Mouse (Mus musculus) midbrain, embryonic 12.5 days (tissue): ENCODE measurements around the gene Morc4. TPM values are rescaled to one million over a fixed set of nuclear protein-coding genes. Genes with fewer than 3 reads are reported as not detected.

Experiments
- ATAC-seq: fragments of 200-750 bp; cut with Nextera tagmentation; 2 replicates; pipeline ENCODE4 v1.8.0; 2017; ENCODE audit warnings: low read depth, moderate TSS enrichment, moderate library complexity; ENCODE audit not compliant: low FRiP score
- H3K27ac ChIP-seq: fragments of 300-500 bp; sonication (generic); replicated peaks from 2 replicates; pipeline ENCODE4 v1.5.1; 2016; ENCODE audit warnings: mild to moderate bottlenecking
- H3K27me3 ChIP-seq: fragments of 300-500 bp; sonication (generic); 2 replicates; pipeline ENCODE4 v1.6.1; 2016; ENCODE audit warnings: mild to moderate bottlenecking
- H3K36me3 ChIP-seq: fragments of 300-500 bp; sonication (generic); 2 replicates; pipeline ENCODE4 v1.6.1; 2016
- H3K4me1 ChIP-seq: fragments of 300-500 bp; sonication (generic); 2 replicates; pipeline ENCODE4 v1.6.1; 2016
- H3K4me2 ChIP-seq: fragments of 300-500 bp; sonication (generic); replicated peaks from 2 replicates; pipeline ENCODE4 v1.6.1; 2016; ENCODE audit warnings: mild to moderate bottlenecking, moderate library complexity
- H3K4me3 ChIP-seq: fragments of 300-500 bp; sonication (generic); 2 replicates; pipeline ENCODE4 v1.5.1; 2016; ENCODE audit warnings: mild to moderate bottlenecking
- H3K9ac ChIP-seq: fragments of 300-500 bp; sonication (generic); replicated peaks from 2 replicates; pipeline ENCODE4 v1.6.1; 2016; ENCODE audit warnings: mild to moderate bottlenecking, moderate library complexity
- H3K9me3 ChIP-seq: fragments of 300-500 bp; sonication (generic); 2 replicates; pipeline ENCODE4 v1.6.1; 2016; ENCODE audit warnings: mild to moderate bottlenecking
- WGBS: fragments of 180-500 bp; shearing (Covaris S2); methylation state at CpG from one replicate; pipeline ENCODE4 v1.1.7; 2016; 5-methylcytosine and 5-hydroxymethylcytosine counted together
- polyA plus RNA-seq: library from polyadenylated mRNA; unstranded; fragments of >200 nt; fragmentation: Nextera tagmentation; extraction: Ambion mirVana; gene quantifications from 2 replicates; pipeline ENCODE4 v1.2.1, GENCODE M21; 2016

Gene Morc4
- polyA plus RNA-seq, 1 experiment from 2014 or later = 7.6 TPM

DNA sequence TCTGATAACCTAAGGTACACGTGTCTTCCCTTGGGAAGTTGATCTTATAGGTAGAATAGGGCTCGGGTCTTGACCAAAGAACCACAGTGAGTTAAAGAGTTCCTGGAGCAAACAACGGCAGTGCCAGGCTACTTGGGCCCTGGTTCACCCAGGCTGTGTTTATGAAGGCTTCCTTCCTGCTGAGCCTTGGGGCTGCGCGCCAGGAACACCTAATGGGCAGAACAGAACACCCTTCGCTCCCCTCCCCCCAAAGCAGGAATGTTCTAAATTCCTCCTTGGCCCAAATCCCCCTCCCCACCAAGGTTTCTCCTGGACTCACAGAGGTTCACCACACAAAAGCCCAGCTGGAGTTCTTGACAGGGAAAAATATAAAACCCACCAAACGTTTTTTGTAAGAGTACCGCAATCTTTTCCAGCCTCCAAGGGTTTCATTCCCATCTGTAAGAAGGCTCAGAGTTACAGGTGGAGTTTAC lies 71.0 kb downstream of the Morc4 start, which contains the start of gene Cldn2:
TSS of gene Cldn2 (plus strand) at position 423 of the 473 bp plus-strand sequence.
- WGBS = 66% methylated on average over 8 of the region's 8 CpGs
- no peak within 1 kb of the TSS for H3K9ac ChIP-seq
- peaks cover 44% of the 10 kb centered on the region for H3K27me3 ChIP-seq
- H3K4me3 ChIP-seq = no peak within 1 kb of the TSS
- no peak within 1 kb of the TSS for H3K4me2 ChIP-seq
- no peaks in the 10 kb centered on the region for H3K36me3 ChIP-seq
- ATAC-seq = no peak
- H3K4me1 ChIP-seq = no peaks in the 10 kb centered on the region
- no peak within 1 kb of the TSS for H3K27ac ChIP-seq
- H3K9me3 ChIP-seq = no peaks in the 10 kb centered on the region

DNA sequence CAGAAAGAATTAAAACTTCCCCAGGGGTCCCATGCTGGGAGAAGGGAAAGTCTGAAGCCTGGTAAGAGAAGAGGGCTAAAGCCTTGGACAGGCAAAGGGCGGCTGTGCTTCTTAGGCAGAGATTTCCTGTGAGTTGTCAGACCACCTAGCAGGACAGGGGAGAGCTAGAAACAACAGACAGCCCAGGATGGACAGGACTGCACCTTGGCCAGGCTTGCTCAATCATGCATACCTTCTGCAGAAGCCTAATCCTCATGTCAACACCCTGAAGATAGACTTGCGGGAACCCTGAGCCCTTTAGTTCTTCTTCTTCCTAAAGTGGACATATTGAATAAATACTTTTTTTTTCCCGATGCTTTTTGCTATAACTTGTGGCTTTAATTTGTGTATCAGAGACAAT lies 71.5 kb downstream of the Morc4 start:
- Histone ChIP-seq H3K27ac (no peak overlapping the region), H3K27me3 (peaks cover 45% of the 10 kb centered on the region), H3K9ac (no peak overlapping the region), H3K4me1 (no peaks in the 10 kb centered on the region), H3K4me3 (no peak overlapping the region), H3K4me2 (no peak overlapping the region), H3K9me3 (no peaks in the 10 kb centered on the region), H3K36me3 (no peaks in the 10 kb centered on the region)
- ATAC-seq = no peak
- WGBS = 78% methylated on average over 3 of the region's 3 CpGs

DNA sequence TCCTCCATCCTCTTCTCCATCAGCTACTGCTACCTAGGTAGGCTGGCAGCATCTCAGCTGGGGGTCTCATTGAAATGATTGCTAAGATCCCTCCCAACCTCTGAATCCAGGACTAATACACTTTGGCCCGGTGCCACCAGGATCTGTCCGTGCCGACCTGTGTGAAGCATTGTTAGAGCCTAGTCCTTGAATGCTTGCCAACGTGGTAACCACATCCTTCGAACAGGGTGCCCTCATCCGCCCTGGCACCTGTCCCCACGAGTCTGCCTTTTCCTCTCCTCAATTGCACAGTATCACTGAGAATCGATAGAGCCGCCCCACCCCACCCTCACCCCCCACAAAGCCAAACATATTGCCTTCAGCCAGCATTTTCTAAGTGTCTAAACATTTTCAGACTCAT lies 73.6 kb downstream of the Morc4 start:
- Histone ChIP-seq H3K4me3 (no peak overlapping the region), H3K27me3 (peaks cover 38% of the 10 kb centered on the region), H3K27ac (no peak overlapping the region), H3K4me1 (no peaks in the 10 kb centered on the region), H3K4me2 (no peak overlapping the region), H3K36me3 (no peaks in the 10 kb centered on the region), H3K9ac (no peak overlapping the region), H3K9me3 (no peaks in the 10 kb centered on the region)
- WGBS = 78% methylated on average over 9 of the region's 9 CpGs
- no peak for ATAC-seq

DNA sequence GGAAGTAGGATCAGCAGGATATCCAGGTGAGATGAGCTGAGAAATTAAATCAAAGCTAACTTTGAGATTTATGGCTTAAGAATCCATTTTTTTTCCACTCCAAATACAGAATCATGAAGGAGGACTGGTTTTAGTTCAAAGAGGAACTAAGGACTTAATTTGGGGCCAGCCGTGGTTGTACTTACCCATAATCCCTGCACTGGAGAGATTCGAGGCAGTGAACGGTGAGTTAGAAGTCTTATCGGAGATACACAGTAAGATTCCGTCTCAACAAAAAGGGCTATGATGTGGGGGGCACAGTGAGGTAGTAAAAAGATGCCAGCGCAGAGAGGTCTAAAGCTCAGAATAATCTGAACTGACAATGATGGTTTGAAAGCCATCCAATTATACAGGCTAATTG lies 75.4 kb downstream of the Morc4 start:
- no peak overlapping the region for H3K4me2 ChIP-seq
- no peaks in the 10 kb centered on the region for H3K36me3 ChIP-seq
- no peak overlapping the region for H3K4me3 ChIP-seq
- H3K27me3 ChIP-seq = peaks cover 53% of the 10 kb centered on the region
- H3K9ac ChIP-seq = no peak overlapping the region
- no peaks in the 10 kb centered on the region for H3K4me1 ChIP-seq
- no peak overlapping the region for H3K27ac ChIP-seq
- no peaks in the 10 kb centered on the region for H3K9me3 ChIP-seq
- WGBS = 73% methylated on average over 6 of the region's 6 CpGs
- ATAC-seq = no peak

- WGBS = 89% methylated on average over 7 of the region's 7 CpGs
- Histone ChIP-seq H3K27me3 (peaks cover 52% of the 10 kb centered on the region), H3K4me2 (no peak overlapping the region), H3K27ac (no peak overlapping the region), H3K9ac (no peak overlapping the region), H3K36me3 (no peaks in the 10 kb centered on the region), H3K9me3 (no peaks in the 10 kb centered on the region), H3K4me3 (no peak overlapping the region), H3K4me1 (no peaks in the 10 kb centered on the region)
- no peak for ATAC-seq
These were observed 77.2 kb downstream of the Morc4 start for GRCm38 (mm10) chrX:139794072-139794845.

DNA sequence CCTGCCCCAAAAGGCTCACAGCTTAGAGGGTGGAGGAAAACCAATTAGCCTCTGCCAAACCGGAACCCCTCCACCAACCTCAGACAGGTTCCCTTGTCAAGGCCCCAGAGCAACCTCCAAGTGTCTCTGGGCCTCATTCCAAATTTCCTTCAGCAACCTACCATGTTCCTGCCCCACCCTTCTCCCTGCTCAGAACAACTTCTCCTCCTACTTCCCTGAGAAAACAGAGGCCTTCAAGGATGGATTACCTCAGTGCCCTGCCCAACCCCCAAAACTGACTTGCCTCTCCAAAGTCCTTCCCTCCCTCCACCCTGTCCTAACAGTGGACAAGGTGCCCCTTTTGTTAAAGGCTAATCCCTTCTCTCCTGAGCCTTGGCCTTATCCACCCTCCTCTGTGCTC lies 85.7 kb downstream of the Morc4 start:
- Histone ChIP-seq H3K4me1 (peaks cover 7% of the 10 kb centered on the region; the same call in 1 of the 2 replicates), H3K9ac (no peak overlapping the region), H3K27me3 (peaks cover 52% of the 10 kb centered on the region), H3K4me2 (no peak overlapping the region), H3K36me3 (no peaks in the 10 kb centered on the region), H3K9me3 (no peaks in the 10 kb centered on the region), H3K4me3 (no peak overlapping the region), H3K27ac (no peak overlapping the region)
- WGBS = 47% methylated on average over 1 of the region's 1 CpGs
- no peak for ATAC-seq

- H3K4me2 ChIP-seq = no peak overlapping the region
- no peaks in the 10 kb centered on the region for H3K9me3 ChIP-seq
- no peak overlapping the region for H3K9ac ChIP-seq
- 28% methylated on average over 3 of the region's 3 CpGs for WGBS
- peak; percentile 51 for ATAC-seq
- H3K27ac ChIP-seq = no peak overlapping the region
- H3K4me1 ChIP-seq = peaks cover 7% of the 10 kb centered on the region; the same call in 1 of the 2 replicates
- H3K27me3 ChIP-seq = peaks cover 51% of the 10 kb centered on the region
- H3K36me3 ChIP-seq = no peaks in the 10 kb centered on the region
- H3K4me3 ChIP-seq = no peak overlapping the region
These were observed 88.4 kb downstream of the Morc4 start for GRCm38 (mm10) chrX:139783045-139783422.

DNA sequence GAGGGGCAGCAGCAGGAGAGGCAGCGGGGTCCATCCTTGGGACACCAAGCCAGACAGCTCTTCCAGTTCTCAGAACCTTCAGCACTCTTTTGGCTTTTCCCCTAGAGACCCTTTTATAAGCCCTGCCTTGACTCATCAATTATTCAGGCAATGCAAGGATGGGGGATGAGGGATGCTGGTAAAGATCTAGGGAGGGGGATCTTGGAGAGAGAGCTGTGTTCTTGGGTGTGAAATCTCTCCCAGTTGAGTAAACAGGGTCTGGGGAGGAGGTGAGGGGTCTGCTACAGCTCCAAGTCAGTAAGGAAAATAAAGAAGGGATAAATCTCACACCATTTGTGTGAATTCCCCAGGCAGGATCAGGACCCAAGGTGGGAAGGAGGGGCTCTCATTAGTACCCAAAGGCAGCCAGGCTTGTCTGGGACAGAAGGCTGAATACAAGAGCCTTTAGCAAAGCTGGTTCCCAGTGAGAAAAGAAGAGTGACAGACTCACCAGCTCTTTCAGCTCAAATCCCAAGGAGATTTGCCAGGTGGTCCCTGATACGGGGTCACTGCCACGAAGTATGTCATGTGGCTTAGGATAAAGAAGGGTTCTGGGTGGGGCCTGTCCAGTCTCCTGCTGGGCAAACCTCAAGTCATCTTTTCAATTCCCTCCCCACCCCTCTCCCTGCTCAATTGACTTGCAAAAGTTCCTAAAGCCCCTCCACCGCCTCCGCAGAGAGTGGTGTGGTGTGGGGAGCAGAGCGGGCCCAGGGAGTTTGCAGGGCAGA lies 89.0 kb downstream of the Morc4 start, which contains the start of gene Ripply1:
TSS of gene Ripply1 (minus strand) at position 76 of the 767 bp plus-strand sequence.
- Histone ChIP-seq H3K27me3 (peaks cover 49% of the 10 kb centered on the region), H3K27ac (no peak within 1 kb of the TSS), H3K36me3 (no peaks in the 10 kb centered on the region), H3K4me3 (no peak within 1 kb of the TSS), H3K9me3 (no peaks in the 10 kb centered on the region), H3K4me2 (no peak within 1 kb of the TSS), H3K4me1 (peaks cover 7% of the 10 kb centered on the region; the same call in 1 of the 2 replicates), H3K9ac (no peak within 1 kb of the TSS)
- WGBS = 27% methylated on average over 6 of the region's 6 CpGs
- ATAC-seq = peak; percentile 68

DNA sequence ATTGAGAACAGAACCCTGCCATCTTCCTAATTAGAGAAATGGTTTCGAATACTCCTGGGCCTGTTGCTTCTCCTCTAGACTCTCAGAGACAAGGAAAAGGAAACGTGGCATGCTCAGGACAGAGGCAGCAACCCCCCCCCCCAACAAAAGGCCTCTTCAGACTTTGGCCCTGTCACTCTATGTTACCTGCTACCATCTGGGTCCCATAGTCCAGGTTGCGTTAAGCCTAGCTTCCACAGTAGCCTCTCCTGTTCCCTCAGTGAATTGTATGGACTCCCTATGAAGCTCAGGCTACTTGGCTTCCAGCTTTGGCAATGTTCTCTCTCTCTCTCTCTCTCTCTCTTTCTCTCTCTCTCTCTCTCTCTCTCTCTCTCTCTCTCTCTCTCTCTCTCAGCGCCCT lies 89.9 kb downstream of the Morc4 start:
- H3K9ac ChIP-seq = no peak overlapping the region
- H3K27me3 ChIP-seq = peaks cover 49% of the 10 kb centered on the region
- WGBS = 81% methylated on average over 4 of the region's 4 CpGs
- no peak overlapping the region for H3K27ac ChIP-seq
- H3K4me2 ChIP-seq = no peak overlapping the region
- no peaks in the 10 kb centered on the region for H3K36me3 ChIP-seq
- H3K9me3 ChIP-seq = no peaks in the 10 kb centered on the region
- H3K4me1 ChIP-seq = peaks cover 7% of the 10 kb centered on the region; the same call in 1 of the 2 replicates
- no peak for ATAC-seq
- no peak overlapping the region for H3K4me3 ChIP-seq

DNA sequence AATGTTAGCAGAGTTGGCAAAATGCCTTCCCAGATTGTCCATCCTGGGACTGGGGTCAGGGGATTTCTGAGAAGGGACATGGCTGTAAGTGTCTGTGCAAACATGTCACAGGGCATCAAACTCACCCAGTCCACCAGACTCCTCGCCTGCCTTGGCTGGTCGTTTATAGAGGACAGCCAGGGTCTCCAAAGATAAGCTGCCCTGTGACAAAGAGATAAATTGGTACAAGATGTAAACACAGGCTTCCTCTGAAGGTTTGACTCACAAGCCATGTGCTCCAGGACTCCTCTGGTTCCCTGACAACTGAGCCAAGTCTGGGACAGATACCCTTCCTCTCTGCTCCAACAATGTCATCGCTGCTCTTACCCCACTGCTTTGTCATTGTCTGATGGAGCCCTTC lies 90.5 kb downstream of the Morc4 start:
- H3K36me3 ChIP-seq = no peaks in the 10 kb centered on the region
- H3K4me1 ChIP-seq = peaks cover 7% of the 10 kb centered on the region; the same call in 1 of the 2 replicates
- H3K27me3 ChIP-seq = peaks cover 52% of the 10 kb centered on the region
- no peaks in the 10 kb centered on the region for H3K9me3 ChIP-seq
- no peak overlapping the region for H3K4me3 ChIP-seq
- WGBS = 71% methylated on average over 3 of the region's 3 CpGs
- no peak overlapping the region for H3K9ac ChIP-seq
- no peak overlapping the region for H3K4me2 ChIP-seq
- no peak overlapping the region for H3K27ac ChIP-seq
- ATAC-seq = no peak

DNA sequence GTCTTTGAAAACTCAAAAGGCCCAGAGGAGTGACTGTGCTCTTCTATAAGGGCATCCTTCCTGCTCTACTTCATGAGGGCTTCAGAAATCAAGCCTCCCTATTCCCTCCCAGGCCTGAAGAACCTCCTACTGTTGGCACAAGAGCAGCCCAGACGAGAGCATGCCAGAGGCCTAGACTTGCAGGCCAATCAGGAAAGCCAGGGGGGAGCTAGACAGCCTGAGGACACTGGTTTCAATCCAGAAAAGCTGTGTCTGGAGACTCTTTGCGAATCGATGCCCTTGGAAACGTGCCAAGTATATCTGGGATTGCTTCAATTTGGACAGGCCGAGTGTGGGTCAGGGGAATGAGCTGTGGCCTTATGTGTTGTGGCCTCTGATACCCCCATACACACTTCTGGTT lies 92.1 kb downstream of the Morc4 start:
- Histone ChIP-seq H3K36me3 (no peaks in the 10 kb centered on the region), H3K4me1 (peaks cover 7% of the 10 kb centered on the region; the same call in 1 of the 2 replicates), H3K4me3 (no peak overlapping the region), H3K9ac (no peak overlapping the region), H3K4me2 (no peak overlapping the region), H3K27ac (no peak overlapping the region), H3K9me3 (no peaks in the 10 kb centered on the region), H3K27me3 (peaks cover 54% of the 10 kb centered on the region)
- ATAC-seq = no peak
- WGBS = 80% methylated on average over 5 of the region's 5 CpGs

- H3K27me3 ChIP-seq = peaks cover 55% of the 10 kb centered on the region
- no peaks in the 10 kb centered on the region for H3K9me3 ChIP-seq
These were observed 92.6 kb downstream of the Morc4 start for GRCm38 (mm10) chrX:139778886-139779285.

More at GRCm38 (mm10) chrX:139778886-139779285, 92.6 kb downstream of the Morc4 start:
- H3K4me1 ChIP-seq = peaks cover 7% of the 10 kb centered on the region; the same call in 1 of the 2 replicates
- WGBS = 79% methylated on average over 1 of the region's 1 CpGs
- no peak overlapping the region for H3K27ac ChIP-seq
- H3K4me2 ChIP-seq = no peak overlapping the region
- H3K9ac ChIP-seq = no peak overlapping the region
- H3K4me3 ChIP-seq = no peak overlapping the region
- no peaks in the 10 kb centered on the region for H3K36me3 ChIP-seq
- no peak for ATAC-seq
